Mouse (Mus musculus): ENCODE results near the gene Unc13a. TPM values are rescaled to one million over a fixed set of nuclear protein-coding genes. Genes with fewer than 3 reads are reported as not detected.
"Not testable (repeated sequence)": the region's sequence is repeated elsewhere in the genome, so short reads cannot be mapped to it uniquely, and the experiment has no call there.

Gene Unc13a
- polyA plus RNA-seq, 1 experiment = 0.54 TPM

GRCm38 (mm10) chr8:71711574-71711973, 40.0 kb upstream of the Unc13a start:
- no peaks in the 10 kb centered on the region for H3K4me1 ChIP-seq (ENCODE audit: control insufficient read depth, insufficient read depth, insufficient read length)
- no peak overlapping the region for H3K4me3 ChIP-seq (ENCODE audit: extremely low read depth, insufficient read depth, insufficient read length)
- H3K27me3 ChIP-seq (ENCODE audit: control insufficient read depth, insufficient read depth, low read length) = no peaks in the 10 kb centered on the region
- H3K36me3 ChIP-seq (ENCODE audit: control insufficient read depth, insufficient read depth, low read length) = peaks cover 48% of the 10 kb centered on the region
- WGBS = 81% methylated on average over 2 of the region's 2 CpGs
- DNase-seq (ENCODE audit: low read depth in 1 of 2, low spot score in 2 of 2) = no peak
- no peak overlapping the region for H3K27ac ChIP-seq (ENCODE audit: insufficient read depth, low read length)
- TF ChIP-seq POLR2A (IDR thresholded peaks at IDR 0.05; ENCODE audit: low read depth, low read length) = no peak
- TF ChIP-seq CTCF (IDR thresholded peaks at IDR 0.05; ENCODE audit: extremely low read depth, insufficient read depth, insufficient read length, insufficient replicate concordance) = no peak

GRCm38 (mm10) chr8:71709800-71710446, 38.4 kb upstream of the Unc13a start:
- TF ChIP-seq POLR2A (IDR thresholded peaks at IDR 0.05; ENCODE audit: low read depth, low read length) (no peak), CTCF (IDR thresholded peaks at IDR 0.05; ENCODE audit: extremely low read depth, insufficient read depth, insufficient read length, insufficient replicate concordance) (peak; percentile 82; the same call in 1 of the 2 replicates)
- no peak overlapping the region for H3K27ac ChIP-seq (ENCODE audit: insufficient read depth, low read length)
- H3K4me3 ChIP-seq (ENCODE audit: extremely low read depth, insufficient read depth, insufficient read length) = no peak overlapping the region
- H3K36me3 ChIP-seq (ENCODE audit: control insufficient read depth, insufficient read depth, low read length) = peaks cover 35% of the 10 kb centered on the region
- peak; percentile 48 to 67 for DNase-seq (ENCODE audit: low read depth in 1 of 2, low spot score in 2 of 2)
- no peaks in the 10 kb centered on the region for H3K27me3 ChIP-seq (ENCODE audit: control insufficient read depth, insufficient read depth, low read length)
- H3K4me1 ChIP-seq (ENCODE audit: control insufficient read depth, insufficient read depth, insufficient read length) = no peaks in the 10 kb centered on the region
- WGBS = 67% methylated on average over 25 of the region's 25 CpGs

- H3K4me3 ChIP-seq (ENCODE audit: extremely low read depth, insufficient read depth, insufficient read length) = no peak overlapping the region
- TF ChIP-seq CTCF (IDR thresholded peaks at IDR 0.05; ENCODE audit: extremely low read depth, insufficient read depth, insufficient read length, insufficient replicate concordance) = no peak
- TF ChIP-seq POLR2A (IDR thresholded peaks at IDR 0.05; ENCODE audit: low read depth, low read length) = no peak
- WGBS = 91% methylated on average over 25 of the region's 25 CpGs
- H3K36me3 ChIP-seq (ENCODE audit: control insufficient read depth, insufficient read depth, low read length) = peaks cover 30% of the 10 kb centered on the region
- H3K27me3 ChIP-seq (ENCODE audit: control insufficient read depth, insufficient read depth, low read length) = no peaks in the 10 kb centered on the region
- H3K4me1 ChIP-seq (ENCODE audit: control insufficient read depth, insufficient read depth, insufficient read length) = no peaks in the 10 kb centered on the region
- DNase-seq (ENCODE audit: low read depth in 1 of 2, low spot score in 2 of 2) = no peak
- no peak overlapping the region for H3K27ac ChIP-seq (ENCODE audit: insufficient read depth, low read length)
Observed at GRCm38 (mm10) chr8:71709134-71709799, 37.7 kb upstream of the Unc13a start.

- WGBS = 60% methylated on average over 8 of the region's 8 CpGs
Observed at GRCm38 (mm10) chr8:71707874-71708273, 36.3 kb upstream of the Unc13a start.

GRCm38 (mm10) chr8:71703400-71703799, 31.8 kb upstream of the Unc13a start:
- H3K27me3 ChIP-seq (ENCODE audit: control insufficient read depth, insufficient read depth, low read length); H3K36me3 ChIP-seq (ENCODE audit: control insufficient read depth, insufficient read depth, low read length); H3K4me1 ChIP-seq (ENCODE audit: control insufficient read depth, insufficient read depth, insufficient read length); H3K27ac ChIP-seq (ENCODE audit: insufficient read depth, low read length); H3K4me3 ChIP-seq (ENCODE audit: extremely low read depth, insufficient read depth, insufficient read length); DNase-seq (ENCODE audit: low read depth in 1 of 2, low spot score in 2 of 2): not testable (repeated sequence)

More at GRCm38 (mm10) chr8:71707874-71708273, 36.3 kb upstream of the Unc13a start:
- Histone ChIP-seq H3K4me1 (ENCODE audit: control insufficient read depth, insufficient read depth, insufficient read length) (no peaks in the 10 kb centered on the region), H3K4me3 (ENCODE audit: extremely low read depth, insufficient read depth, insufficient read length) (no peak overlapping the region), H3K27ac (ENCODE audit: insufficient read depth, low read length) (no peak overlapping the region), H3K36me3 (ENCODE audit: control insufficient read depth, insufficient read depth, low read length) (peaks cover 22% of the 10 kb centered on the region), H3K27me3 (ENCODE audit: control insufficient read depth, insufficient read depth, low read length) (no peaks in the 10 kb centered on the region)
- TF ChIP-seq POLR2A (IDR thresholded peaks at IDR 0.05; ENCODE audit: low read depth, low read length) (no peak), CTCF (IDR thresholded peaks at IDR 0.05; ENCODE audit: extremely low read depth, insufficient read depth, insufficient read length, insufficient replicate concordance) (peak; percentile 87; the same call in 1 of the 2 replicates)
- DNase-seq (ENCODE audit: low read depth in 1 of 2, low spot score in 2 of 2) = peak; percentile 47 to 66

- TF ChIP-seq POLR2A (IDR thresholded peaks at IDR 0.05; ENCODE audit: low read depth, low read length) (no peak), CTCF (IDR thresholded peaks at IDR 0.05; ENCODE audit: extremely low read depth, insufficient read depth, insufficient read length, insufficient replicate concordance) (no peak)
- no peak for DNase-seq (ENCODE audit: low read depth in 1 of 2, low spot score in 2 of 2)
- no peak overlapping the region for H3K4me3 ChIP-seq (ENCODE audit: extremely low read depth, insufficient read depth, insufficient read length)
Observed at GRCm38 (mm10) chr8:71702923-71703322, 31.4 kb upstream of the Unc13a start.

GRCm38 (mm10) chr8:71702087-71702432, 30.5 kb upstream of the Unc13a start:
- no peak overlapping the region for H3K27ac ChIP-seq (ENCODE audit: insufficient read depth, low read length)
- 0 out of 2 replicates have a peak overlapping the region, but pooled peaks have one; percentile 22 for H3K4me3 ChIP-seq (ENCODE audit: extremely low read depth, insufficient read depth, insufficient read length)

More at GRCm38 (mm10) chr8:71702923-71703322, 31.4 kb upstream of the Unc13a start:
- Histone ChIP-seq H3K27me3 (ENCODE audit: control insufficient read depth, insufficient read depth, low read length) (no peaks in the 10 kb centered on the region; the same call in 1 of the 2 replicates), H3K4me1 (ENCODE audit: control insufficient read depth, insufficient read depth, insufficient read length) (no peaks in the 10 kb centered on the region), H3K27ac (ENCODE audit: insufficient read depth, low read length) (no peak overlapping the region), H3K36me3 (ENCODE audit: control insufficient read depth, insufficient read depth, low read length) (no peaks in the 10 kb centered on the region)
- WGBS = 74% methylated on average over 3 of the region's 3 CpGs

More at GRCm38 (mm10) chr8:71702087-71702432, 30.5 kb upstream of the Unc13a start:
- H3K4me1 ChIP-seq (ENCODE audit: control insufficient read depth, insufficient read depth, insufficient read length) = no peaks in the 10 kb centered on the region
- 25% methylated on average over 4 of the region's 4 CpGs for WGBS
- TF ChIP-seq POLR2A (IDR thresholded peaks at IDR 0.05; ENCODE audit: low read depth, low read length) (no peak), CTCF (IDR thresholded peaks at IDR 0.05; ENCODE audit: extremely low read depth, insufficient read depth, insufficient read length, insufficient replicate concordance) (peak; percentile 29; the same call in 1 of the 2 replicates)
- no peaks in the 10 kb centered on the region for H3K36me3 ChIP-seq (ENCODE audit: control insufficient read depth, insufficient read depth, low read length)
- H3K27me3 ChIP-seq (ENCODE audit: control insufficient read depth, insufficient read depth, low read length) = no peaks in the 10 kb centered on the region; the same call in 1 of the 2 replicates
- DNase-seq (ENCODE audit: low read depth in 1 of 2, low spot score in 2 of 2) = no peak
